Mouse (Mus musculus) cerebellum, adult 2 months (tissue): Measurements from ENCODE around the gene Scfd2.

ENCODE experiments used
- CTCF ChIP-seq: fragments of 200-500 bp; IDR thresholded peaks from 2 replicates; pipeline ENCODE4 v1.5.1; 2011; ENCODE audit warnings: low read depth, mild to moderate bottlenecking, control low read depth, low read length, moderate library complexity, borderline replicate concordance; ENCODE audit not compliant: insufficient read depth
- POLR2A ChIP-seq: fragments of 200-500 bp; IDR thresholded peaks from 2 replicates; pipeline ENCODE4 v1.6.1; 2011; ENCODE audit warnings: low read length, control low read depth, borderline replicate concordance; ENCODE audit not compliant: insufficient read depth

DNA sequence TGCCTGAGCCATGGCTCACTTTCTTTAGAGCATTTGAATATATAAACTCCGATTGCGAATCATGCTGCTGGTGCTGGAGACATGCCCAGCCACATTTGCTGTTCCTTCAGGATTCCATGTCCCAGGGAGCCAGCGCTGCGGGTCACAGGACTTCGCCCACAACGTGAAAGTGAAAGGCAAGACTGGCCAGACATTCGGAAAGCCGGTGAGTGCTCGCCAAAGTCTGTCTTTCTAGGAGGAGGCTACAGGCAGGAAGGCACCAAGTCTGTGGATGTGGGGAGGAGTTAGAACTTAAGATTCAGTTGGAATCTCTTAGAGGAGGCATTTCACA, 341.4 kb downstream of the Scfd2 start:
- no peak for TF ChIP-seq POLR2A
- TF ChIP-seq CTCF: no peak
